Comparison of ENCODE assay signal across 9 mouse cellular contexts in genomic region chr11:68286142-68286808, GRCm38 (mm10).
DNase-seq lines count a peak whose midpoint lies in the region; ATAC-seq lines count a peak whose summit lies in the region.
"Had no signal": no experiment of that assay in that cellular context is flagged by ENCODE, and none has a peak within 500 bp of the region (broad histone marks: within the 10 kb centered on the region; RNA-seq: fewer than 3 reads in every experiment).

No protein-coding gene starts in this region.

- H3K4me1 ChIP-seq in kidney, embryonic 16.5 days (ENCODE audit: insufficient read depth, low read length), result peaks cover 20% of the 10 kb centered on the region; the same call in 1 of the 2 replicates
- peaks cover 13% of the 10 kb centered on the region; the same call in 1 of the 2 replicates for H3K4me1 ChIP-seq in brown adipose tissue, adult 24 weeks (ENCODE audit: control insufficient read depth, insufficient read depth, insufficient read length, low read length)
- H3K4me1 ChIP-seq in heart, embryonic 14.5 days (ENCODE audit: control insufficient read depth in 2 of 2, insufficient read depth in 2 of 2, low read length in 2 of 2), result peaks cover 15 to 20% of the 10 kb centered on the region in 2 experiments
- H3K4me1 ChIP-seq in forebrain, embryonic 16.5 days (replicated peaks; ENCODE audit: control insufficient read depth, insufficient read depth, low read length), result peaks cover 11% of the 10 kb centered on the region

- H3K4me3 ChIP-seq in kidney, embryonic 16.5 days (ENCODE audit: low read length), result no peak overlapping the region
- no peak overlapping the region for H3K4me3 ChIP-seq in brown adipose tissue, adult 24 weeks (ENCODE audit: insufficient read depth, low read depth, low read length)
- H3K4me3 ChIP-seq in heart, embryonic 14.5 days (ENCODE audit: control insufficient read depth in 1 of 2, insufficient read depth in 1 of 2, low read depth in 1 of 2, low read length in 2 of 2), result no peak overlapping the region
- no peak overlapping the region for H3K4me3 ChIP-seq in forebrain, embryonic 16.5 days (replicated peaks; ENCODE audit: low read length)
- H3K4me3 ChIP-seq: layer of hippocampus, adult 2 months had no signal

- no peak for ATAC-seq in kidney, embryonic 16.5 days (ENCODE audit: low FRiP score, low TSS enrichment)
- ATAC-seq in heart, embryonic 14.5 days (ENCODE audit: insufficient number of reproducible peaks, insufficient read depth, low FRiP score, low read depth), result 0 out of 2 replicates have a peak, but pooled peaks have one; percentile 16
- no peak for ATAC-seq in forebrain, embryonic 16.5 days
- no peak for ATAC-seq in frontal cortex, adult (ENCODE audit: low TSS enrichment)

- H3K27ac ChIP-seq in kidney, embryonic 16.5 days (ENCODE audit: low read length), result no peak overlapping the region
- H3K27ac ChIP-seq in brown adipose tissue, adult 24 weeks (replicated peaks; ENCODE audit: low read depth, low read length), result peak overlapping the region; percentile 87
- H3K27ac ChIP-seq in heart, embryonic 14.5 days (replicated peaks in 1 of 2; ENCODE audit: control insufficient read depth in 1 of 2, insufficient read depth in 1 of 2, low read depth in 2 of 2, low read length in 2 of 2), result peak overlapping the region; percentile 41 to 54
- H3K27ac ChIP-seq in forebrain, embryonic 16.5 days (ENCODE audit: low read length), result no peak overlapping the region
- H3K27ac ChIP-seq: layer of hippocampus, adult 2 months had no signal

- H3K9me3 ChIP-seq in kidney, embryonic 16.5 days (ENCODE audit: low read length), result no peaks in the 10 kb centered on the region
- no peaks in the 10 kb centered on the region for H3K9me3 ChIP-seq in heart, embryonic 14.5 days (ENCODE audit: control insufficient read depth, low read length)
- no peaks in the 10 kb centered on the region for H3K9me3 ChIP-seq in forebrain, embryonic 16.5 days (ENCODE audit: control insufficient read depth, low read length)

- no peaks in the 10 kb centered on the region for H3K27me3 ChIP-seq in kidney, embryonic 16.5 days (ENCODE audit: insufficient read depth, low read length)
- no peaks in the 10 kb centered on the region for H3K27me3 ChIP-seq in heart, embryonic 14.5 days (ENCODE audit: control insufficient read depth, insufficient read depth, low read length)
- no peaks in the 10 kb centered on the region for H3K27me3 ChIP-seq in forebrain, embryonic 16.5 days (replicated peaks; ENCODE audit: control insufficient read depth, insufficient read depth, low read length)

- no peak overlapping the region for H3K4me2 ChIP-seq in kidney, embryonic 16.5 days (replicated peaks; ENCODE audit: low read depth, low read length)
- H3K4me2 ChIP-seq in heart, embryonic 14.5 days (ENCODE audit: low read length), result no peak overlapping the region
- H3K4me2 ChIP-seq in forebrain, embryonic 16.5 days (ENCODE audit: low read length), result no peak overlapping the region

- 42% methylated on average over 10 of the region's 10 CpGs for WGBS in kidney, embryonic 16.5 days
- 37% methylated on average over 10 of the region's 10 CpGs for WGBS in heart, embryonic 14.5 days
- 43% methylated on average over 10 of the region's 10 CpGs for WGBS in forebrain, embryonic 16.5 days

- no peaks in the 10 kb centered on the region for H3K36me3 ChIP-seq in kidney, embryonic 16.5 days (ENCODE audit: insufficient read depth, low read length)
- no peaks in the 10 kb centered on the region for H3K36me3 ChIP-seq in heart, embryonic 14.5 days (ENCODE audit: control insufficient read depth, insufficient read depth, low read length)
- no peaks in the 10 kb centered on the region for H3K36me3 ChIP-seq in forebrain, embryonic 16.5 days (ENCODE audit: control insufficient read depth, insufficient read depth)

- no peak overlapping the region for H3K9ac ChIP-seq in kidney, embryonic 16.5 days (replicated peaks; ENCODE audit: low read length)
- H3K9ac ChIP-seq in heart, embryonic 14.5 days (ENCODE audit: low read length), result peak overlapping the region; percentile 34; the same call in 1 of the 2 replicates
- no peak overlapping the region for H3K9ac ChIP-seq in forebrain, embryonic 16.5 days (replicated peaks; ENCODE audit: low read depth, low read length)

- DNase-seq in kidney, postnatal 10 days, result peak; percentile 18
- peak; percentile 66 for DNase-seq in lung, postnatal 25 days (ENCODE audit: low spot score)
- no peak for DNase-seq in cerebellum, postnatal 4 days (ENCODE audit: low spot score in 2 of 2)

Comparison
In these comparisons a context has a peak if more than half of its experiments do, and no peak if none do; other contexts are left out.
1. DNase-seq: peak in kidney, postnatal 10 days (single experiment) and lung, postnatal 25 days (single experiment); none in cerebellum, postnatal 4 days (0 of 2).
2. H3K27ac ChIP-seq: peak in brown adipose tissue, adult 24 weeks (single experiment) and heart, embryonic 14.5 days (2 of 2); none in kidney, embryonic 16.5 days (single experiment) and forebrain, embryonic 16.5 days (single experiment).